Mouse (Mus musculus) retina, embryonic 14.5 days (tissue): ENCODE data around the gene Tekt4.
A peak's percentile ranks its signal among the peaks of the same experiment; 100 is the strongest.

Source experiments
- DNase-seq: peaks from one replicate; pipeline ENCODE4 v3.0.0-alpha.2; 2015; ENCODE audit warnings: low spot score

Gene Tekt4

GRCm38 (mm10) chr17:25454272-25454671, at the start of gene Tekt4:
TSS of gene Tekt4 (plus strand) at chr17:25454615.
- no peak for DNase-seq

GRCm38 (mm10) chr17:25405224-25405895, 49.1 kb upstream of the Tekt4 start:
- DNase-seq = no peak

DNA sequence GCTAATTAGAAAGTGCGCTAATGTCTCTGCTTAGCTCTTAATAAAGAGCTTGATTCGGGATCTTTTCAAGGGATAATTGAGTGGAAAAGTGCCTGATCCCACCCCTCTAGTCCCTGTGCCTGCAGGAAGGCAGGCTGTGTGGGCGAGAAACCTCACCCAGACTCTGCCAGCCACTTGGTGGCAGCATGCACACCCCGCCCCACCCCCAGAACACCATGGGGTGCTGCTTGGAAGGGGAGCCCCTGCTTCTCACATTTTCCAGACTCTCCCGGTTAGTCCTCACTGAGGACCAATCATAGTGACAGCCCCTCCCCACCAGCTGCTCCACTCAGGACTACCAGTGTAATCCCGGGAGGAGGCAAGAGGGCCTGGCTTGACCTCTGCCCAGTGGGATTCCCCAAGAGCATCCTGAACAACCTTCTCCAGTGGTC, 48.4 kb upstream of the Tekt4 start:
- DNase-seq = no peak

- no peak for DNase-seq
Observed at GRCm38 (mm10) chr17:25407352-25407751, 47.1 kb upstream of the Tekt4 start.

DNA sequence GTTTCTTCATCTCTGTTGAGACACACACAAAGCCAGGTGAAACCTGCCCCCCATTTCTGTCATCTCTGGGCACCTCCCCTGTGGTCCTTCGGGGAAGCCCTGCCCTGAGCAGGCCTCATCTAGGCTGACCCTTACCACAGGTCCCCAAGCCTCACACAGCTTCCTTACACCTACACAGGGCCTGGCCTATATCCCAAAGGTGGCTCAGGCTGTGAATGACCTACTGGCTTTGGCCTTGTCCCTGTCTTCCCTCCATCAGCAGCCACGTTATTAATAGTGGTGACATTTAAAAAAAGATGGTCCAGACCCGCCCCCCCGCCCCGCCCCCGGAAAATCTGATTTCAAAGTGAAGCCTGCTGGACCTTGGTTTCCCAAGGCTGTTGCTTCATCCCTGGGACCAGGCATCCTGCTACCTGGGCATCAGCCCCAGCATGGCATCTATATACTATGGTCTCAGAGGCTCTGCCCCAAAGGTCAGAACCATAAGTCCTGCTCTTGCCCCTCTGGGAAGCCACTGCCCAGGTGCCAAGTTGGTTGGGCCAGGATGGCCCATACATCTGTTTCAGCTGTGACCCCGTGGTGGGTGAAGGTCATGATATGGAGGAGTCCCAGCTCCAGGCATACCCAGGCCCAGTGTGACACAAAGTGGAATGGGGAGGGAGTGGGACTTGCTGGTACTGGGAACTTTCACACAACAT, 46.0 kb upstream of the Tekt4 start:
- DNase-seq = no peak

GRCm38 (mm10) chr17:25409621-25410020, 44.8 kb upstream of the Tekt4 start:
- DNase-seq = no peak

GRCm38 (mm10) chr17:25410180-25410579, 44.2 kb upstream of the Tekt4 start:
- no peak for DNase-seq

DNA sequence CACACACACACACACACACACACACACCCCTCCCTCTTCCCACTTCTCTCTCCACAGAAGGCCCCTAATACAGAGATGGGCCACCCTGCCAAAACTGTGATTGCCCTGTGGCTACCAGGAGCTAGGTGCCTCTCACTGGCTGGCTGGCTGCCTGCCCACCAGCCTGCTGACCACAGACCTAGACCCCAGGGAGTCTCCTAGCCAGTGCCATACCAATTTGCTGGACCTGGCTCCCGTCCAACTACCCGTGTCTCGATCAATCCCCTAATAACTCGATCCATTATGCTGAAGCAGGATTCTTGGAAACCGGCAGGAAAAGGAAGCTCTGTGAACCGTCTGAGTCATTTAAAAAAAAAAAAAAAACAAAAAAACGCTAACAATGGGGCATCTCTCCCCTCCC, 43.6 kb upstream of the Tekt4 start:
- DNase-seq = no peak

GRCm38 (mm10) chr17:25411251-25411650, 43.2 kb upstream of the Tekt4 start:
- no peak for DNase-seq

DNA sequence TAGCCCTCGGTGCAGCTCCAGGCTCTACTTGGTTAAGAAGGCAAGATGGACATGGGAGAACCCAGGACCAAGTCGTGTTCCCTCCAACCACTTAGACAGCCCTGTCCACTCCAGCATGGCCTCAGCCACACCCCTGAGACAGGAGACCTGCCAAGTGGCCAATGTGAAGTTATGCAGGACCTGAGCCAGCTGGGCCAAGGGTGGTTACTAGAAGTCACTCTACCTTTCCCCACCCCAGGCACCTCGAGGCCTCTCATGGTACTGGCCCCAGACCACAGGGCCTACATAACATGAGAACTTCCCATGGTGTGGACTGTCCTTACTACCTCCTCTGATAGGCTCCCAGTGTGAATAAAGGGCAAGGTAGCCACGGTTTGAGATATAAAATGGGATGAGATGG, 40.2 kb upstream of the Tekt4 start:
- DNase-seq = no peak

- no peak for DNase-seq
Observed at GRCm38 (mm10) chr17:25414917-25415316, 39.5 kb upstream of the Tekt4 start.

GRCm38 (mm10) chr17:25415421-25415913, 38.9 kb upstream of the Tekt4 start:
- DNase-seq = no peak

- DNase-seq = no peak
Observed at GRCm38 (mm10) chr17:25416219-25416618, 38.2 kb upstream of the Tekt4 start.

DNA sequence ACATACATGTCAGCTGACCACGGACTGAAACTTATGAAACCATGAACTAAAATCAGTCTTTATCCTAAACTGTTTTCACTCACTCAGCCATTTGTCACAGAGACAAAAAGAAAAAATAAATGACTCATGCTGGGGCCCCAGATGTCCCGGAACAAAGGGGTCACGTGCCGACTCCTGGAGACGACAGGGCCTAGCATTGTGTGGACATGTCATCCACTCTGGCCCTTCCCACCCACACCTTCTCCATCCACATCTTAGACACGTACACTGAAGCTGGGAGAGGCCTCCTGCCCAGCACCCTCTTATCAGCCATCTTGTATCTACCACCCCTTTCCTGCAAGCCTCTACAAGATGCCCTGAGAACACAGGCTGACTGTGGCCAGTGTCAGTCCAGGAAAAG, 36.4 kb upstream of the Tekt4 start:
- no peak for DNase-seq

DNA sequence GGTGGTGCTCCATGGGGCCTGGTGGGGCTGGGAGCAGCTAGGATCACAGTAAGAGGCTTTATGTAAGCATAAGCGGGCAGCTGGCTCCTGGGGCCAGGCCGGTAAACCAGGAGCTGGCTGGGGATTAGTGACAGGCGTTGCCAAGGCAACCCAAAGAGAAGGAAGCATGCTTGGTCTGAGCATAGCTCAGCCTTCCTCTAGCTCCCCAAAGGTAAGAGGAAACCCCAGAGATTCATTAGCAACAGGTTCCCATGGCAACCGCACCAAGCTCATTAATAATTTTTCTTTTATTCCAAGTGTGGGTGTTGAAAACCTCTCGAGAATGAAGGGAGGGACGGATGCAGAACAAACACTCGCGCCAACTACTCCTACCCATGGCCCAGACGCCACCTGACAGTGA, 35.5 kb upstream of the Tekt4 start:
- peak; percentile 69 for DNase-seq

- no peak for DNase-seq
Observed at GRCm38 (mm10) chr17:25420998-25421397, 33.4 kb upstream of the Tekt4 start.

DNA sequence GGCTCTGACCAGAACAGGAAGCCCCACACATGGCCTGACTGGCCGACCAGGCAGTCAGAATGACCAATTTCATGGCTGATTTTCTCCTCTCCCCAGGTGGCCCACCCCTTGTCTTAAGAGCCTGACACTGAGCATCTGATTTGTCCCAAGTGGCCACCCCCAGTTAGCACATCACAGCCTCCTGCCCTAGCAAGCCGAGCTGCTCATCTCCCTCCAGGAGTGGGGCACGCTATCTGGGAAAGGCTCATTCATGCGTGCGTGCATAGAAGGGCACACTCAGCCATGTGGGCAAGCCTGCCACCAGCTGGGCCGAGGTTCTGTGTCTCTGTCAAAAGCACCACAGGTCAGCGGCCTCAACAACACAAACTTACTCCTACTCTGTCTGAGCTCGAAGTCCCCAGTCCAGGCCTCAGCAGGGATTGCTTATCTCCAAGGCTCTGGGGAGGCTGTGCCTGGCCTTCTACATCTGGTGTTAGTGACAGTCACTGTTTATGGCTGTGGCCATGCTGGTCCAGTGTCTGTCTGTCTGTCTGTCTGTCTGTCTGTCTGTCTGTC, 29.8 kb upstream of the Tekt4 start:
- DNase-seq = no peak

- no peak for DNase-seq
Observed at GRCm38 (mm10) chr17:25425996-25426395, 28.4 kb upstream of the Tekt4 start.

DNA sequence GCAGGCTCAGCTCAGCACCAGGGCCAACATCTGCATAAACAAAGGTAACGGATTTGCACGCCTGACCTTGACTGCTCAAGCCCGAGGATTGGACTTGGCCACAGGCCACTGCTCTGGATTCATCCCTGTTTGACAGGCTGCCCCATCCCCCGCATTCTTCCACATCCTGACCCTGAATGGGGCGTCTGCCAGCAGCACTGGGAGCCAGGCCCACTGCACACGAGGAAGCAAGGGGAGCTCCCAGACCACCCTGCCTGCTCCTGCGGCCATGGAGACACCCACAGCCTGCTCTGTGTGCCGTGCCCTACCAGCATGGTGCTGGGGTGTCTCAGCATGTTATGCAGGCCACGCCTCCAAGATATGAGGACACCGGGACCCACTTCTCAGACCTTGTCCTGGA, 27.0 kb upstream of the Tekt4 start:
- no peak for DNase-seq

DNA sequence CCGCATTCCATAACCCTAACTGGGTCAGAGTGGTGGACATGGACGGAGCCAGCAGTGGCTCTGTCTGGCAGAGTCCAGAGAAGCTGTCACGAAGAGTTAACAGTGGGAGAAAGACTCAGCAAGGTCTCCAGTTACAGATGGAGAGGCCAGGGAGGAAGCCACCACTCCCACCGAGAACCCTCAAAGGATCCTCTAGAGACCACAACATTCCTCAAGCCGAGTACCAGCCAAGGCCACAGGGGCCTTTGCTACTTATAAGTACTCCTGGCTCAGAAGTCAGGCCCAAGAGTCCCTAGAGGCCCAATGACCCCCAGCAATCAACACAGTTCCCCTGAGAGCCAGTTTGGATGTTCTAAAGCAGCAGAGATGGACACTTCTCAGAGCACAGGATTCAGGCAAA, 25.2 kb upstream of the Tekt4 start:
- DNase-seq = no peak

GRCm38 (mm10) chr17:25429886-25430285, 24.5 kb upstream of the Tekt4 start:
- no peak for DNase-seq

- DNase-seq = no peak
Observed at GRCm38 (mm10) chr17:25430534-25430933, 23.9 kb upstream of the Tekt4 start.

DNA sequence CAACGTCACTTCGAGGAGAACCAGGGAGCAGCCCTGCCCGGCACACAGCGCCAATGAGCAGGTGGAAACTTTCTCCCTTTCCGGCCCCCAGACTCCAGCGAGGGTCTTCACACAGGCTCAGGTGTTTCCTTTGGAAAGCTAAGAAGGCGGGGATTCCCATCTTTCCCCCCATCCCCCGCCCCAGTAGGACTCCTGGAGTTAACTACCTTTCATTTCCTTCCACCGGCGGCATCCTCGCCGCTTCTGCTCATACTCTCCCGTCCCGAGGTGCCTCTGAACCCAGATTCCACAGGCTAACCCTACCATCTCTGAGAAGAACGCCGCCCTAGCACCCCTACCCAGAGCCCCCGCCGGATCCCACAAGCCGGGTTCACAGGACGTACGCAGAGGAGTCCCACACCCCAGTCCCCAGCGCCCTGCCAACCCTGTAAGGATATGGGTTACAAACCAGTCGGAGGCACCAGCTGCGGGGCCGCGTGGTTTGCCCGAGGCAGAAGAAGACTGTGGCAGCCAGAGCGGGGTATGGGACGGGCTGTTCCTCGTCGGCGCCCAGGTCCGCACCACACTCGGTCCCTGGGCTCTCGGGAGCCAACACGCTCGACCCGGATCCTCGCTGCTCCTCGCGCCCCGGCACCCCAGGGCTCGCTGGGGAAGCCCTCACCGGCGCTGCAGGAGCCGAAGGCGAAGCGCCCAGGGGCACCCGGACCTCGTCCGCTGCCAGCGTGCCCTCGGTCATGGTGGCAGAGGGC, 21.8 kb upstream of the Tekt4 start:
- no peak for DNase-seq
